Mouse (Mus musculus) olfactory bulb, adult 2 months (tissue): ENCODE measurements at regions not wholly inside any gene's neighbourhood (a gene's known extent, or its start where the extent isn't known, plus 50 kb on each side); places are given as distances from the start of the nearest gene placed in this dataset.

Experiments used
- CTCF ChIP-seq: fragments of 200-500 bp; IDR thresholded peaks from 2 replicates; pipeline ENCODE4 v1.5.1; 2012; ENCODE audit warnings: low read depth, mild to moderate bottlenecking, low read length, moderate library complexity; ENCODE audit not compliant: insufficient read depth
- POLR2A ChIP-seq: fragments of 200-500 bp; IDR thresholded peaks from 2 replicates; pipeline ENCODE4 v1.6.1; 2012; ENCODE audit warnings: mild to moderate bottlenecking, low read depth, low read length, moderate library complexity; ENCODE audit not compliant: insufficient read depth

- no peak for TF ChIP-seq POLR2A
- TF ChIP-seq CTCF, result no peak
These were observed 536.6 kb upstream of the Klf4 start for GRCm38 (mm10) chr4:56068859-56069258.
